Mouse (Mus musculus) liver, embryonic 12.5 days (tissue): ENCODE results near the gene Aldh8a1. TPM values are rescaled to one million over a fixed set of nuclear protein-coding genes. Genes with fewer than 3 reads are reported as not detected.
A peak's percentile ranks its signal among the peaks of the same experiment; 100 is the strongest.

ENCODE experiments used
- ATAC-seq: fragments of 200-750 bp; cut with Nextera tagmentation; 2 replicates; pipeline ENCODE4 v1.8.0; 2017; ENCODE audit warnings: moderate number of reproducible peaks, mild to moderate bottlenecking, moderate library complexity
- H3K27ac ChIP-seq: fragments of 300-500 bp; sonication (generic); 2 replicates; pipeline ENCODE4 v1.5.1; 2016; ENCODE audit warnings: mild to moderate bottlenecking
- H3K27me3 ChIP-seq: fragments of 300-500 bp; sonication (generic); replicated peaks from 2 replicates; pipeline ENCODE4 v1.6.1; 2016; ENCODE audit warnings: mild to moderate bottlenecking, moderate library complexity
- H3K36me3 ChIP-seq: fragments of 300-500 bp; sonication (generic); 2 replicates; pipeline ENCODE4 v1.6.1; 2016; ENCODE audit warnings: mild to moderate bottlenecking, moderate library complexity
- H3K4me1 ChIP-seq: fragments of 300-500 bp; sonication (generic); 2 replicates; pipeline ENCODE4 v1.6.1; 2016
- H3K4me2 ChIP-seq: fragments of 300-500 bp; sonication (generic); 2 replicates; pipeline ENCODE4 v1.6.1; 2016; ENCODE audit warnings: mild to moderate bottlenecking, moderate library complexity
- H3K4me3 ChIP-seq: fragments of 300-500 bp; sonication (generic); 2 replicates; pipeline ENCODE4 v1.5.1; 2016; ENCODE audit warnings: mild to moderate bottlenecking, moderate library complexity
- H3K9ac ChIP-seq: fragments of 300-500 bp; sonication (generic); 2 replicates; pipeline ENCODE4 v1.6.1; 2016; ENCODE audit warnings: mild to moderate bottlenecking, moderate library complexity
- H3K9me3 ChIP-seq: fragments of 300-500 bp; sonication (generic); replicated peaks from 2 replicates; pipeline ENCODE4 v1.6.1; 2016; ENCODE audit warnings: mild to moderate bottlenecking, moderate library complexity
- WGBS: fragments of 180-500 bp; shearing (Covaris S2); methylation state at CpG from one replicate; pipeline ENCODE4 v1.1.7; 2016; ENCODE audit not compliant: insufficient replicate concordance; 5-methylcytosine and 5-hydroxymethylcytosine counted together
- polyA plus RNA-seq: library from polyadenylated mRNA; unstranded; fragments of >200 nt; fragmentation: Nextera tagmentation; extraction: Ambion mirVana; gene quantifications from 2 replicates; pipeline ENCODE4 v1.2.1, GENCODE M21; 2016

Aldh8a1 gene
- polyA plus RNA-seq, 1 experiment from 2014 or later = 5.1 TPM

DNA sequence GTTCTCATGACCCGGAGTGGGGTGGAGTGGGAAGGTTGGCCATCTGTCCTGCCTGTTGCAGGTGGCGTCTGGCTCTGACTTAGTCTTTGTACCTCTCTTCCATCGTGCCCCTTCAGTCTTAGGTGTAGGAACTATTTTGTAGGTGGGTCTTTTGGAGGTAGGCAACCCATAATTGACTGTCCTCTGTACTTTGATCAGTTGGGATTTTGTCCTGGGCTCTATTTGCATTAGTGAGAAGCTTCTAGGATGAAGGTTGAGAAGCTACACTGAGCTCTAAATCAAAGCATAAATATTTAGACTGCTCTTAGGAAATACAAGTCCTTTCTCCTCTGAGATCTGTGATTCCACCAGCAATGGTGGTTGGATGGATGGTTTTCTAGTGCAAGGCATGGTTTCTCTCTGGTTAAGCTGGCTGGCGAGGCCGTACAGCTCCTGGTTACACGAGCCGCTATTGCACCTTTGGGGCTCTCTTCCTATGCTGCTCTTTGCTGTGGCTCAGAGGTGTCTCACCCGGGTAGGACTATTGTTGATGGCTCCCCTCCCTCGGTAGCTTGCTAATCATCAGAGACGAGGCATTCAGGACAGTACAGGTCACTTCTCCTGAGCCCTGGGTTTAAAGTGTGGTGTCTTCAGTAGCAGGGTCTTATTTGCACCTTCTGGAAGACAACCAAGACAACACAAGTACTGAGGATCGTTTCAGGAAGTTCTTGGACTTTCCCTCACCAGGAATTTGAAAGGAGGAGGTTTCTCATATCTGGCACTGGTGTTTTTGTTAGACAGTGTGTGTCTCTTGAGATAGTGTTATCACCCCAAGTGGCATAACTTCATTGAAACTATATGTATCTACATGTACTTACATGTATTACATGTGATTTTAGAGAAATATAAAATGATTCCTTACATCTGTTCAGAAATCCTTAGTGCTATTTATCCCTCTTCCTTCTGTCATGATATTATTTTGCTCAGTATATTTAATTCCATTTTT is 26.3 kb upstream of the Aldh8a1 start:
- no peak overlapping the region; the same call in 1 of the 2 replicates for H3K9ac ChIP-seq
- WGBS = 74% methylated on average over 11 of the region's 11 CpGs
- peaks cover 80% of the 10 kb centered on the region for H3K36me3 ChIP-seq
- peak overlapping the region; percentile 68 for H3K27ac ChIP-seq
- H3K4me2 ChIP-seq = peak overlapping the region; percentile 32
- no peak overlapping the region for H3K4me3 ChIP-seq
- peaks cover 34% of the 10 kb centered on the region for H3K4me1 ChIP-seq
- peak; percentile 76 for ATAC-seq
- no peaks in the 10 kb centered on the region for H3K27me3 ChIP-seq
- H3K9me3 ChIP-seq = no peaks in the 10 kb centered on the region

DNA sequence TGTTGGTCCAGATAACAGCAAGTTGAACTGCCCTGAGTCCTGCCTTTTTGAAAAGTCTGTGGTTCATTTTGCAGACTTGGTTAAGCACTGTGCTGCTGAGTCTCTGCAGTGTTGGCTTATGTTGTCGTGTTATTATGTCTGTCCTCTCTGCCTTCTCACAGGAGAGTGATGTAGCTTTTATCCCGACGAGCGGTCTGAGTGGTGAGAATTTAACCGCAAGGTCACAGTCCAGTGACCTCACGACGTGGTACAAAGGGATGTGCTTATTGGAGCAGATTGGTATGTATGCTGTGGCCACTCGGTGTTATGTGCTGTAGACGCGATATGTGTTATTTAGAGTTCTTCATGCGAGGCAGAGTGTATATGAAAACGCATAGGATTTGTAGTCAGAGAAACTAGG is 25.3 kb upstream of the Aldh8a1 start:
- no peaks in the 10 kb centered on the region for H3K27me3 ChIP-seq
- H3K27ac ChIP-seq = peak overlapping the region; percentile 51; the same call in 1 of the 2 replicates
- no peak overlapping the region for H3K4me3 ChIP-seq
- H3K4me2 ChIP-seq = no peak overlapping the region
- H3K36me3 ChIP-seq = peaks cover 80% of the 10 kb centered on the region
- WGBS = 87% methylated on average over 12 of the region's 12 CpGs
- H3K9me3 ChIP-seq = no peaks in the 10 kb centered on the region
- H3K4me1 ChIP-seq = peaks cover 34% of the 10 kb centered on the region
- H3K9ac ChIP-seq = no peak overlapping the region
- ATAC-seq = no peak

DNA sequence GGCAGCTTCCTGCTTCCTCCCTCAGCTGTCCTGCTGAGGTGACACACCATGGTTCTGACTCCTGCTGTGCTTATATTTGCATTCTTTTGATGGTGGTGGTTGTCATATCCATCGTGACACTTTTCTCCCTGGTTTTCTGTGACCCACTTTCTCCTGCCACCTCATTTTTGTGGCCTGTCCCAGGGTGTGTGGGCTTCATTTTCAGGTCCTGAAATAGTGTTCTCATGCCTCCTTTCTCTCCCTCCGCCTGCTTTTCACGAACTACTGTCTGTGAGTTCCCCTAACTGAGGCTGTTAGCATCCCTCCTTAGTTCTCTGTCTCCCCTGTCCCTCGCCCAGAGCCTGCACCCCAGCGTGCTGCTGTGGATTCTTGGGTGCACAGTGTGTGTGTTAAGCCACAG is 23.2 kb upstream of the Aldh8a1 start:
- Histone ChIP-seq H3K27me3 (no peaks in the 10 kb centered on the region), H3K27ac (no peak overlapping the region), H3K9ac (no peak overlapping the region), H3K4me1 (peaks cover 32% of the 10 kb centered on the region), H3K36me3 (peaks cover 85% of the 10 kb centered on the region), H3K4me2 (no peak overlapping the region), H3K9me3 (no peaks in the 10 kb centered on the region), H3K4me3 (no peak overlapping the region)
- no peak for ATAC-seq
- 73% methylated on average over 5 of the region's 5 CpGs for WGBS

DNA sequence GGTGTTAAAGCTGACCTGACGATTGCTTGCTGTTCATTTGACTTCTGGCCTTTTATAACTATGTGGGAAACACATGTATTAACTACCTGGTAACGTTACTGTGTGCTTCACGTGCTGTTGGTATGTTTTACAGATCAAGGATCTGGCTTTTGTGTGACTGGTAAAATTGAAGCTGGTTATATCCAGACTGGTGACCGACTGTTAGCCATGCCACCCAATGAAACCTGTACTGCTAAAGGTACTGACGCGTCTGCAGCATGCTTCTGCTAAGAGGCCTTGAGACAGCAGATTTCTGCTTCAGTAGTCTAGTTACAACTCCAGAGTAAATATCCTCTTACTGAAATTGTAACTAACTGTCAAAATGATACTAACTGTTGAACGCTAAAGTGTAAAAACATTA is 22.6 kb upstream of the Aldh8a1 start:
- H3K27ac ChIP-seq = no peak overlapping the region
- H3K4me1 ChIP-seq = peaks cover 33% of the 10 kb centered on the region
- WGBS = 89% methylated on average over 7 of the region's 7 CpGs
- no peak overlapping the region for H3K4me2 ChIP-seq
- no peaks in the 10 kb centered on the region for H3K9me3 ChIP-seq
- no peaks in the 10 kb centered on the region for H3K27me3 ChIP-seq
- peaks cover 88% of the 10 kb centered on the region for H3K36me3 ChIP-seq
- no peak overlapping the region for H3K4me3 ChIP-seq
- no peak overlapping the region for H3K9ac ChIP-seq
- no peak for ATAC-seq

DNA sequence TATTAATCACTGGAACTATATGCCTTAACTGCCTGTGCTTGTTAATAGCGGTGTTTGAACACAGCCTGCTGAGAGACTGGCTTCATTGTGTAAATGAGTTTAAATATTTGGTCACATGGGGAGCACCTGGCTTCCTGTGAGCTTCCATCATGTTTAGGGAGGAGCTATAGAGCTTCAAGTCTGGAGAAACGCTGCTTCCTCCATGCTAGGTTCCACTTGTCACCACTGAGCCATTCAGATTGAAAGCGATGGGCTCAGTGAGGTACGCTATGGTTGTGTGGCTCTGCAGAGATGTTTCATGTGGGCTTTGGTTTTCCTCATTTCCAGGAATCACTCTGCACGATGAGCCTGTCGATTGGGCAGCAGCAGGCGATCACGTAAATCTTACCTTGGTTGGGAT is 19.1 kb upstream of the Aldh8a1 start:
- 94% methylated on average over 8 of the region's 8 CpGs for WGBS
- Histone ChIP-seq H3K9me3 (no peaks in the 10 kb centered on the region), H3K27ac (no peak overlapping the region), H3K27me3 (no peaks in the 10 kb centered on the region), H3K4me3 (no peak overlapping the region), H3K4me1 (peaks cover 11% of the 10 kb centered on the region), H3K9ac (no peak overlapping the region), H3K4me2 (no peak overlapping the region), H3K36me3 (peaks cover 88% of the 10 kb centered on the region)
- ATAC-seq = no peak

DNA sequence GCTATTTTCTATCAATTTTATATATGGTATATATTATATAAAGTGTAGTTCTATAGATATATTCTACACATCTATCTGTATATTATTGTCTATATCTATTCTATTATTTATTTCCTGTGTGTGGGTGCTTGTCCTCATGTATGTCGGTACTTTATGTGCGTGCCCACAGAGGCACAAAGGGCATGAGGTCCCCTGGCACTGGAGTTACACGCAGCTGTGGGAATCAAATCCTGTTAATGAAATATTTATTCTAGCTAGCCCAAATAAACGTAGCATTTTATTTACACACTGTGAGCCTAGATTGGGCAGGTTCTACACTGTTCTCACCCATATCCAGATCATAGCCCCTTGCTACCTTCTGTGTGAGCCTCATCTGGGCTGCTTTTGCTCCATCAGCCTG is 18.0 kb upstream of the Aldh8a1 start:
- no peak overlapping the region for H3K9ac ChIP-seq
- no peak for ATAC-seq
- H3K9me3 ChIP-seq = no peaks in the 10 kb centered on the region
- no peak overlapping the region for H3K4me3 ChIP-seq
- no peak overlapping the region for H3K27ac ChIP-seq
- WGBS = 94% methylated on average over 4 of the region's 4 CpGs
- H3K4me2 ChIP-seq = no peak overlapping the region
- no peaks in the 10 kb centered on the region for H3K27me3 ChIP-seq
- H3K4me1 ChIP-seq = peaks cover 11% of the 10 kb centered on the region
- peaks cover 88% of the 10 kb centered on the region for H3K36me3 ChIP-seq

DNA sequence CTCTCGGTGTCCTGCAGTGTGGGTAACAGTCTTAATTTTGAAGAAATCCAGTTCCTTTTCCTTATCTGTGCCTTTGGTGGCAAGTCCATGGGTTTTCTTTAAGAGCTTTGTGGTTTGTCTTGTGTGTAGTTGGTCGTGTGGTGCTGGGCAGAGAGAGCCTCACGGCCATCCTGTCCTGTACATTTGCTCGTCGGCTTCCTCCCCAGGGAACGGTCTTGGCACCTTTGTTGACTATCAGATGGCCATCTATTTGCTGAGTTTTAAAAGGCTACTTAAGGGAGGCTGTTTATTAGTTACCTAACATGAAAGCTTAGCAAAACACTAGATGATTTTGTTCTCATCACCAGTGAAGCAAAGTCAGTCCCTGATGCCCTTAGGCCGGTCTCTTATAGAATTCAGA is 15.2 kb upstream of the Aldh8a1 start:
- ATAC-seq = no peak
- no peak overlapping the region for H3K4me2 ChIP-seq
- no peak overlapping the region for H3K9ac ChIP-seq
- peaks cover 89% of the 10 kb centered on the region for H3K36me3 ChIP-seq
- H3K27ac ChIP-seq = no peak overlapping the region
- H3K4me3 ChIP-seq = no peak overlapping the region
- H3K4me1 ChIP-seq = peaks cover 11% of the 10 kb centered on the region
- no peaks in the 10 kb centered on the region for H3K27me3 ChIP-seq
- no peaks in the 10 kb centered on the region for H3K9me3 ChIP-seq
- WGBS = 51% methylated on average over 7 of the region's 7 CpGs

DNA sequence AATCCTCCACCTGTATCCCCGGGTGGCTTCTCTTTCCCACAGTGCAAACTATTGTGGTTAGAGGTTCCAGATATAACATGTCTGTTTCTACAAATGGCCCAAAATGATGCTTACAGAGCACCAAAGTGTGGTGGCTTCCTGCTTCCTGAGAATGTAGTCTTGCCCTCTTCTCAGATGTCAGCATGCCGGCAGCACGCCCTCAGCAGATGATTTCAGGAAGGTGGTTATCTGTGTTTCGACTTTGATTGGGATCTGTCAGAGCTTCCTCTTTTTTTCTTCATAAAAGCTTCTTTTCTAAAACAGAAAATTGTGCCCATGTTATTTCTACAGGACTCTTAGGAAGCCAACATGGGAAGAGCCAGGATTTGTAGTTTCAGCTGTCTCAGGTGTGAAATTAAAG is 13.8 kb upstream of the Aldh8a1 start:
- 42% methylated on average over 4 of the region's 4 CpGs for WGBS
- Histone ChIP-seq H3K36me3 (peaks cover 89% of the 10 kb centered on the region), H3K4me2 (no peak overlapping the region), H3K9me3 (no peaks in the 10 kb centered on the region), H3K4me3 (no peak overlapping the region), H3K27ac (no peak overlapping the region), H3K27me3 (no peaks in the 10 kb centered on the region), H3K9ac (no peak overlapping the region), H3K4me1 (peaks cover 11% of the 10 kb centered on the region)
- no peak for ATAC-seq

DNA sequence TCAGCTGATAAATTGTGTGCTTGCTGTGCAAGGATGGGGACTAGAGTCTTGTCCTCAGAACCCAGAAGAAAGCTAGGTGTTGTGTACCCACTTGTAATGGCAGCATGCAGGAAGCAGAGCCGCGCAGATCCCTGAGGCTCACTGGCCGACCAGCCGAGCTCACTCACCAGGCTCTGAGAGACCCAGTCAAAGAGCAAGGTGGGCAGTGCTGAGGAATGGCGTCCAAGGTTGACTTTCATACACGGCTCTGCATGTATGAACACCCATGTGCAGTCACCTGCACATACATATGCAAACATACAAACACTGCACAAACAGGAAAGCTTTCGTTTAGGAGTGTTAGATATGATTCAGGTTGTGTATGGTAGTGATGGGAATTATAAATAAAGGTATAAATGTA is 12.1 kb upstream of the Aldh8a1 start:
- H3K9ac ChIP-seq = no peak overlapping the region
- no peaks in the 10 kb centered on the region for H3K9me3 ChIP-seq
- peaks cover 5% of the 10 kb centered on the region; the same call in 1 of the 2 replicates for H3K4me1 ChIP-seq
- no peak for ATAC-seq
- H3K36me3 ChIP-seq = peaks cover 92% of the 10 kb centered on the region
- 89% methylated on average over 7 of the region's 7 CpGs for WGBS
- no peak overlapping the region for H3K4me2 ChIP-seq
- no peak overlapping the region for H3K4me3 ChIP-seq
- H3K27ac ChIP-seq = no peak overlapping the region
- H3K27me3 ChIP-seq = no peaks in the 10 kb centered on the region

DNA sequence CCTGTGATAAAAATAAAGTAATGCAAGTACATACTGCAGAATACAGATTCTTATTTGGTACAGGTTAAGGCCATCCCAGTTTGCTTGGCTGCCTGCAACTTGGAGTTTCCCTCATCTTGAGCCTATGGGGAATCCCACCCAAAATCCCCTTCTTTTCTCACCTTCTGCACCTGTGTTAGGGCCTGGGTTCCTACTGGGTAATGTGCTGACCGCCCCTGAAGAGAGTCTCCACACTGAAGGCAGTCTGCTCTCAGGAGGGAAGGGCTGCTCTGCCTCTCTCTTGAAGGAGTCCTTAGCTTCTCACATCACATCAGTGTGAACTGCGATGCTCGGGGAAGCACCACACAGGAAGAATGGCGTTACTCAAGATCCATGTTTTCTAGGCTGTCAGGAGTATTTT is 11.2 kb upstream of the Aldh8a1 start:
- H3K36me3 ChIP-seq = peaks cover 90% of the 10 kb centered on the region
- no peak overlapping the region for H3K4me3 ChIP-seq
- no peak overlapping the region for H3K4me2 ChIP-seq
- no peaks in the 10 kb centered on the region for H3K9me3 ChIP-seq
- H3K9ac ChIP-seq = no peak overlapping the region
- no peaks in the 10 kb centered on the region for H3K4me1 ChIP-seq
- no peak overlapping the region for H3K27ac ChIP-seq
- no peak for ATAC-seq
- WGBS = 64% methylated on average over 4 of the region's 4 CpGs
- H3K27me3 ChIP-seq = no peaks in the 10 kb centered on the region

DNA sequence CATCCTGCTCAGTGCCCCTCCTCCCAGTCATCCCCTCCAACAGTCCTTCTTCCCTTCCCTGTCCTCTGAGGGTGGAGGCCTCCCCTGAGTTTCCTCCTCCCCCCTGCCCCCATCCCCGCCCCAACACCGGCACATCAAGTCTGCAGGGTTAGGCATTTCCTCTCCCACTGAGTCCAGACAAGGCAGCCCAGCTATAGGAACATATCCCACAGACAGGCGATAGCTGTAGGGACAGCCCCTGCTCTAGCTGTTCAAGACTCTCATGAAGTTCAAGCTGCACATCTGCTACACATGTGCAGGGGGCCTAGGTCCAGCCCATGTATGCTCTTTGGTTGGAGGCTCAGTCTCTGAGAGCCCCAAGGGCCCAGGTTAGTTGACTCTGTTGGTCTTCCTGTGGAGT is 10.6 kb upstream of the Aldh8a1 start:
- Histone ChIP-seq H3K27me3 (no peaks in the 10 kb centered on the region), H3K4me1 (no peaks in the 10 kb centered on the region), H3K36me3 (peaks cover 85% of the 10 kb centered on the region), H3K9me3 (no peaks in the 10 kb centered on the region), H3K27ac (no peak overlapping the region), H3K4me3 (no peak overlapping the region), H3K4me2 (no peak overlapping the region), H3K9ac (no peak overlapping the region)
- 62% methylated on average over 3 of the region's 3 CpGs for WGBS
- ATAC-seq = no peak

DNA sequence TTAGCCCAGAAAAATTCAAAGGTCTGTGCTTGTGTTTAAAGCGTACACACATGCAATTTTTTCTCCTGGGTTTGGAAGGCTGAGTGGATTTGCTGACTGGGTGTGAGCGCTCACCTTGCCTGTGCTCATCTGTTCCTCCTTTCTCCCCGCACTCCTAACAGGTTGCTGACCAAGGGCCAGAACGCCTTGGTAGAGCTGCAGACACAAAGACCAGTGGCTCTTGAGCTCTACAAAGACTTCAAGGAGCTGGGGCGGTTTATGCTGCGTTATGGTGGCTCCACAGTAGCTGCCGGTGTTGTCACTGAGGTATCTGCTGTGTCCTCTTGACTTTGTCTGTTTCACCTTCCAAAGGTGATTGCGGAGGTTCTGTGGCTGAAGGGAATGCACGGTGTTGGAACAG is 9.6 kb upstream of the Aldh8a1 start:
- H3K36me3 ChIP-seq = peaks cover 76% of the 10 kb centered on the region
- 87% methylated on average over 9 of the region's 9 CpGs for WGBS

More for the DNA sequence above, 9.6 kb upstream of the Aldh8a1 start:
- H3K4me2 ChIP-seq = no peak overlapping the region
- no peak overlapping the region for H3K4me3 ChIP-seq
- no peak for ATAC-seq
- H3K9ac ChIP-seq = no peak overlapping the region
- no peak overlapping the region for H3K27ac ChIP-seq
- H3K4me1 ChIP-seq = no peaks in the 10 kb centered on the region
- H3K27me3 ChIP-seq = no peaks in the 10 kb centered on the region
- H3K9me3 ChIP-seq = no peaks in the 10 kb centered on the region
